34 mouse cellular contexts compared by ENCODE assay signal in genomic region chr5:140562601-140563000, GRCm38 (mm10). TPM values are rescaled to one million over a fixed set of nuclear protein-coding genes. Genes with fewer than 3 reads are reported as not detected.
"Had no signal": no experiment of that assay in that cellular context is flagged by ENCODE, and none has a peak within 500 bp of the region (broad histone marks: within the 10 kb centered on the region; RNA-seq: fewer than 3 reads in every experiment).

No protein-coding gene starts in this region.

- H3K9me3 ChIP-seq: heart, embryonic 13.5 days; heart, embryonic 15.5 days; hindbrain, embryonic 13.5 days; hindbrain, embryonic 15.5 days; intestine, embryonic 15.5 days; limb, embryonic 10.5 days; limb, embryonic 12.5 days; liver, embryonic 13.5 days had no signal

- ATAC-seq: inflammation-experienced regulatory T-cells, adult 6 months; intestine, embryonic 15.5 days; intestine, postnatal 0 days had no signal

- DNase-seq: gastrocnemius, adult 2 months; gastrocnemius, postnatal 10 days; gastrocnemius, postnatal 25 days; heart, adult 2 months; heart, postnatal 4 days; kidney, adult 18-20 months; kidney, adult 8-10 months; kidney, postnatal 10 days; kidney, postnatal 25 days; kidney, postnatal 4 days; liver; liver, embryonic 13.5 days had no signal

- H3K4me2 ChIP-seq: heart, embryonic 11.5 days; heart, embryonic 13.5 days; heart, embryonic 15.5 days; hindbrain, embryonic 13.5 days; hindbrain, embryonic 15.5 days; intestine, embryonic 15.5 days; limb, embryonic 12.5 days; liver, embryonic 11.5 days; liver, embryonic 13.5 days had no signal

- H3K9ac ChIP-seq: heart, embryonic 13.5 days; heart, embryonic 15.5 days; hindbrain, embryonic 13.5 days; hindbrain, embryonic 15.5 days; intestine, embryonic 15.5 days; liver, embryonic 13.5 days had no signal

- H3K36me3 ChIP-seq: heart, embryonic 13.5 days; heart, embryonic 15.5 days; hindbrain, embryonic 13.5 days; hindbrain, embryonic 15.5 days; intestine, embryonic 15.5 days; limb, embryonic 10.5 days; limb, embryonic 12.5 days; liver, embryonic 13.5 days had no signal

- H3K4me3 ChIP-seq: gastrocnemius, adult 2 months; heart, adult 2 months; heart, embryonic 13.5 days; heart, embryonic 15.5 days; hindbrain, embryonic 13.5 days; hindbrain, embryonic 15.5 days; intestine, embryonic 15.5 days; layer of hippocampus, adult 2 months; left cerebral cortex, adult 2 months; limb, embryonic 10.5 days; limb, embryonic 12.5 days; liver, embryonic 13.5 days had no signal

- H3K27ac ChIP-seq: gastrocnemius, adult 2 months; heart, adult 2 months; heart, embryonic 13.5 days; heart, embryonic 15.5 days; hindbrain, embryonic 13.5 days; hindbrain, embryonic 15.5 days; intestine, embryonic 15.5 days; layer of hippocampus, adult 2 months; left cerebral cortex, adult 2 months; limb, embryonic 10.5 days; limb, embryonic 12.5 days; liver, embryonic 13.5 days had no signal

- H3K27me3 ChIP-seq: heart, embryonic 15.5 days; hindbrain, embryonic 15.5 days; intestine, embryonic 15.5 days; limb, embryonic 12.5 days; liver, embryonic 13.5 days had no signal

RNA-seq across cellular contexts. Expression of gene Grifin, which starts 2.3 kb away (rescaled TPM):
- total RNA-seq: gastrocnemius, adult 2 months; gastrocnemius, postnatal 10 days; gastrocnemius, postnatal 25 days; gastrocnemius, postnatal 4 days; granulocyte monocyte progenitor cell, adult 5-6 weeks; heart, adult 2 months; heart, postnatal 25 days; heart, postnatal 4 days; layer of hippocampus, adult 2 months; layer of hippocampus, postnatal 10 days; layer of hippocampus, postnatal 25 days; left cerebral cortex, adult 2 months; left cerebral cortex, postnatal 14 days had no signal
- polyA plus RNA-seq: heart, adult 2 months; heart, embryonic 13.5 days; heart, embryonic 15.5 days; heart, postnatal 0 days; hindbrain, embryonic 11.5 days; hindbrain, embryonic 13.5 days; hindbrain, embryonic 15.5 days; kidney, embryonic 14.5 days; limb, embryonic 10.5 days had no signal
